Mouse (Mus musculus): ENCODE measurements around the gene Adamts13. TPM values are rescaled to one million over a fixed set of nuclear protein-coding genes. Genes with fewer than 3 reads are reported as not detected.
A peak's percentile ranks its signal among the peaks of the same experiment; 100 is the strongest.

Adamts13 gene
- total RNA-seq, 2 experiments from 2014 or later: not detected

DNA sequence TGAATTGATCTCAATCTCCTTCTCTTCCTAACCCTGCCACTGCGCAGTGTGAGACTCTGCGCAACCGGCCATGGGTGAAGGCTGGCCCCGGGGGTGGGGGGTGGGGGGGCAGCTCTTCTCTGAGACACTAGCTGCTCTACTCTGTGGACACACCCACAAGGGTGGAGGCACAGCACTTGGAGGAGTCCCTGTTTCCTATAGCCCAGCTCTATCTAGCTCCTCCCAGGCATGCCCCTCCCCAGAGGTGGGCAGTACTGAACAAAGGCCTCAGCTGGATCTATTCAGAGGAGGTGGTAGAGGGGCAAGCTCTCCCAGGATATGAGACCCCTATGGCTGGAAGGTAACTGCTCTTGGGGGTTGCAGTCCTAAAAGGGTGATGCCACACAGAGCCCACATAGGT is 63.8 kb downstream of the Adamts13 start:
- no peak for DNase-seq

- DNase-seq: peak; percentile 60 to 87
Observed at GRCm38 (mm10) chr2:27038596-27038995, 65.4 kb downstream of the Adamts13 start.

GRCm38 (mm10) chr2:27039286-27039685 is 66.1 kb downstream of the Adamts13 start:
- no peak for DNase-seq

DNA sequence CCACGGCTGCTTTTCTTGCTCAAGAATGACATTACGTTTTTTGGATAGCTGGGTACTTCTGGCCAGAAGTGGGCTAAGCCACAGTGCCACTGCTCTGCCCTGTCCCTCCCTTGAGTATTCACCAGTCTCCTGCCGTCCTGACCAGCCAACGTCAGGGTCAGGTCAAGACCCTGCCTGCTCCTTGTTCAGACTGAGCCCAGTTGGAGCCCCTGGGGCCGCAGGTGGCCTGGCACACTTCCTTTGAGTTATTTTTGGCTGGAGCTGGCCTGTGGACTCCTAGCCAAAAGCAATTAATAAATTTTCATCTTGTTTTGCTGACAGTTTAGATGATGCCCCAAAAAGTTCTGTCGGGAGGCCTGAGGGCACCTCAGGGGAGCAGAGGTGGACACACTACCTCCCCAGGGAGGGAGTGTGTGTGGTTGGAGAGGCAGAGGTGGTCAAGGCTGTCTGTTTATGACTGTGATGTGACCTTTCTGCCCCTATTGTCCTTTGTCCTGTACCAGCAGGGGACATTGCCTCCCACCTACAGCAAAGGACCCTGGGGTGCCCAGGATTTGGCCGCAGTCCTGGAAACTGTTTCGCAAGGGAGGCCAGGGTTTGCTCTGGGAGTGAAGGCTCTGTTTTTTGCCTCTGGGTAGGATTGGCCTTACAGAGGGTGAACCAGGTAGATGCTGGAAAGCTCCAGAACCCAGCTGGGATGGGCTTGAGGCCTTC is 69.1 kb downstream of the Adamts13 start:
- DNase-seq: peak in 1 of 2 experiments; percentile 49

GRCm38 (mm10) chr2:27043461-27043860 is 70.2 kb downstream of the Adamts13 start:
- DNase-seq: peak; percentile 87 to 91

DNA sequence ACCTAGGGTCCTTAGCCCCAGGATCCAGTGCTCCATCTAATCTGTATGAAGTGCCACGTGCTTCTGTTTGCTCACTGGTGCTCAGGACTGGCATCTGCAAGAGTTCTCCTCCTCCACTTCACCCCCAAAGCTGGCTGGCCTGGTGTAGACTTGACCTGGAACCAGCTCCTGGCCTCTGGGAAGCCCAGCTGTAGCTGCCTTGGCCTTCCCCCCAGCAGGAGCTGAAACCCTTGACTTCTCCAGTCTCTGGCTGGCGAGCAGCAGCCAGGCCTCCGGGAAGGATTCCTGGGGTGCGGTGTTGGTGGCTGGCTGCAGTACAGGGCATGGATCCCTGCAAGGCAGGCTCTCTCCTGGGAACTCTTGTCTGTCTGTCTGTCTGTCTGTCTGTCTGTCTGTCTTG is 71.0 kb downstream of the Adamts13 start:
- DNase-seq: peak in 1 of 2 experiments; percentile 75

- DNase-seq: peak; percentile 47 to 60
Observed at GRCm38 (mm10) chr2:27044641-27045040, 71.4 kb downstream of the Adamts13 start.

- DNase-seq: peak; percentile 92 to 93
Observed at GRCm38 (mm10) chr2:27045979-27046770, 73.0 kb downstream of the Adamts13 start.

DNA sequence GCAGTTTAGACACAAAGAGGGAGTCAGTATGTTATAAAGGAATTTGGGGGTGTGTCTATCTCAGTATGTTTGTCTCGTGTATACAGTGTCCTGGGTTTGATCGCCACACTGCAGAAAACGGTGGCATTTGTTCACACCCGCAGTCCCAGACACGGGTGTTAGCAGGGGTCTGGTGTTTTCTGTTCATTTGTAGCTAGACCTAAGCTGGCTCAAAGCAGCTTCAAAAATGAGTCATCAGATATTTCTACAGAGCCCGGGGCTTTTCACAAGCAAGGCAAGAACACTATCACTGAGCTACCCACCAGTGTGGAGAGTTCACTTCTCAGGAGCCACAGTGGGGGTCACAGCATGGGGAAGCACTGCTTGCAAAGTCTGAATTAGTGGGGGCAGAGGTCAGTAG is 76.2 kb downstream of the Adamts13 start:
- no peak for DNase-seq

DNA sequence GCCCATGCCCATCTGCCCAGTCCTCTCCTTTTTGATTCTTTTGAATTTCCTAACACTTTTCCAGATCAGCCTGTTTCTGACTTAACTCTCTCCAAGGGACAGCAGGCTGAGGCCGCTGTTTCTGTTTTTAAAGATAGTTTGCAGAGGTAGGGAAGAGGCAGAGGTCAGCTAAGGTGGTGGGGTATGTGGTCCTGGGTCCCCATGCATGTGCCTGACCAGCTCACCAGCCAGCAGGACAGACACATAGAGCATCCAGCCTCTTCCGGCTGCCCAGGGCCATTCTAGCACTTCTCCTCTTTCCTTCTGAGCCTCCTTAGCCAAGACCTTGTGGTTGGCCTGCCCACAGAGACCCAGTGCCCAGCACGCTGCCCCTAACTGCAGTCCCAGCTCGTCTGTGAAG is 85.0 kb downstream of the Adamts13 start:
- no peak for DNase-seq

- no peak for DNase-seq
Observed at GRCm38 (mm10) chr2:27058751-27059150, 85.5 kb downstream of the Adamts13 start.

- DNase-seq: no peak
Observed at GRCm38 (mm10) chr2:27059187-27059586, 86.0 kb downstream of the Adamts13 start.

Other genes starting within 250 kb of the Adamts13 start
- gene Abo, start 108.4 kb upstream of the Adamts13 start, total RNA-seq (2021): not detected
- gene Surf6, start 70.5 kb upstream of the Adamts13 start, total RNA-seq (2021): 10 to 100 TPM; 11.7 to 14.2 TPM
- gene Med22, start 62.7 kb upstream of the Adamts13 start, total RNA-seq (2021): 10 to 100 TPM; 24.7 to 25.6 TPM
- 100 to 1,000 TPM; 282 to 289 TPM for gene Rpl7a, start 62.7 kb upstream of the Adamts13 start, total RNA-seq (2021)
- gene Surf2, start 57.0 kb upstream of the Adamts13 start, total RNA-seq (2021): 10 to 100 TPM; 12.8 to 15.3 TPM
- 10 to 100 TPM; 61.3 to 61.6 TPM for gene Surf1, start 56.9 kb upstream of the Adamts13 start, total RNA-seq (2021)
- gene Surf4, start 39.5 kb upstream of the Adamts13 start, total RNA-seq (2021): 10 to 100 TPM; 77.9 to 83.1 TPM
- gene Stkld1, start 39.4 kb upstream of the Adamts13 start, total RNA-seq (2021): not detected
- 10 to 100 TPM; 11.1 to 12.1 TPM for gene Rexo4, start 9.0 kb upstream of the Adamts13 start, total RNA-seq (2021)
- gene Cacfd1, start 36.5 kb downstream of the Adamts13 start, total RNA-seq (2021): 10 to 100 TPM; 45.6 to 48.8 TPM
- gene Slc2a6, start 54.6 kb downstream of the Adamts13 start, total RNA-seq (2021): under 1 TPM; 0.17 to 0.31 TPM
- not detected for gene Mymk, start 98.8 kb downstream of the Adamts13 start, total RNA-seq (2021)
- gene Adamtsl2, start 106.0 kb downstream of the Adamts13 start, total RNA-seq (2021): 10 to 100 TPM in 1 of 2 experiments, 1 to 10 TPM in 1; 4.5 to 10.1 TPM
- under 1 TPM; 0.37 to 0.39 TPM for gene Fam163b, start 169.1 kb downstream of the Adamts13 start, total RNA-seq (2021)
- gene Dbh, start 191.8 kb downstream of the Adamts13 start, total RNA-seq (2021): 1 to 10 TPM; 1.6 to 1.7 TPM

Data from heart, adult 18-20 months (tissue).